Mouse (Mus musculus): ENCODE results near the gene Wipi2.

- TF ChIP-seq GATA1 (IDR thresholded peaks at IDR 0.05; ENCODE audit: borderline replicate concordance, low read length): no peak
- no peak for TF ChIP-seq POLR2AphosphoS5 (IDR thresholded peaks at IDR 0.05; ENCODE audit: insufficient replicate concordance, low read depth, low read length)
Observed at GRCm38 (mm10) chr5:142669726-142670125, 42.2 kb downstream of the Wipi2 start.
